Mouse (Mus musculus): ENCODE measurements around the gene Thumpd1.

Thumpd1 gene

GRCm38 (mm10) chr7:119673465-119673864, 47.1 kb downstream of the Thumpd1 start:
- in situ Hi-C loops (cut with MboI; ENCODE audit: unreplicated experiment in 2 of 2) = loop anchor here (5.0 to 10.0 kb wide), 6 partner anchors 431 to 1151 kb away; partner anchors contain the start of genes Tmem159 (in 1 of the 2) and Uqcrc2 (in 1 of the 2)

GRCm38 (mm10) chr7:119670925-119671324, 49.7 kb downstream of the Thumpd1 start:
- in situ Hi-C loops (cut with MboI; ENCODE audit: unreplicated experiment in 2 of 2) = loop anchor here (5.0 to 10.0 kb wide), 6 partner anchors 434 to 1154 kb away; partner anchors contain the start of genes Tmem159 (in 1 of the 2) and Uqcrc2 (in 1 of the 2)

- in situ Hi-C loops (cut with MboI; ENCODE audit: unreplicated experiment in 2 of 2) = loop anchor here (5.0 to 10.0 kb wide), 6 partner anchors 434 to 1154 kb away; partner anchors contain the start of genes Tmem159 (in 1 of the 2) and Uqcrc2 (in 1 of the 2)
Observed at GRCm38 (mm10) chr7:119670395-119670794, 50.2 kb downstream of the Thumpd1 start.

GRCm38 (mm10) chr7:119667893-119668292, 52.7 kb downstream of the Thumpd1 start:
- in situ Hi-C loops (cut with MboI; ENCODE audit: unreplicated experiment in 2 of 2) = no loop called here
